Mouse (Mus musculus): ENCODE data around the gene Carnmt1. TPM values are rescaled to one million over a fixed set of nuclear protein-coding genes. Genes with fewer than 3 reads are reported as not detected.
A peak's percentile ranks its signal among the peaks of the same experiment; 100 is the strongest.

The Carnmt1 gene
- total RNA-seq, 2 experiments from 2014 or later = 10.8 to 15.0 TPM

DNA sequence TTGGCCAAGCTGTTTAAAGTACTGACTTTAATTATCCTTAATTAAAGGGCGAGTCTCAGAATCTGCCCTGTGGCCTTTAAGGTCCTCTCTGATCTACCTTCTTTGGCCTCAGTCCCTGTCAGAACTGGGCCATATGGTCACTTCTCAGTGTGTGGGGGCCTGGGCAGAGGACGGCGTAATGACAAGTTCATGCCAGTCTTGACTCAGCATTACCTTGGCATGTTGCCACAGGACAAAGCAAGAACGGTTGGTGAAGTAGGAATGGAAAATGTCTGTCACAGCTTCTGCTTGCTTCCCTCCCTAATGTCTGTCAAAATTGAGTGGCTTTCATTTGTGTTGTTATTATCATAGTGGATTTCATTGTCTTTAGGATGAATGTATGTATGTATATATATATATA lies 18.0 kb upstream of the Carnmt1 start:
- DNase-seq (ENCODE audit: extremely low spot score in 1 of 2, low spot score in 1 of 2) = no peak

DNA sequence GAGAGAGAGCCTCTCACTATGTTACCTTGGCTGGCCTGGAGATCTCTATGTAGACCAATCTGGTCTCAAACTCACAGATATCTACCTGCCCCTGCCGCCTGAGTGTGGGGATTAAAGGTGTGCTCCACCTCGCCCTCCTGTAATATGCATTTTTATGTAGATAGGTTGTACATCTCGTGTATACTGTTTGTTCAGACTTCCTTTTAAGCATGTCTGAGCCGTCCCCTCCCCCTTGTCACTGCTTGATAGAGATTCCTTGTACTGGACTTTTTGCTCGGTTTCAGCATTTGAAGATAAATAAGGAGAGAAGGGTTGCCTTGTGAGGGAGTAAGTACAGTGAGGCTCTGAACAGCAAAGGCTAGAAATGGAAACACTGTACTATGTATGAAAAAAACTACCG lies 17.5 kb upstream of the Carnmt1 start:
- DNase-seq (ENCODE audit: extremely low spot score in 1 of 2, low spot score in 1 of 2) = no peak

DNA sequence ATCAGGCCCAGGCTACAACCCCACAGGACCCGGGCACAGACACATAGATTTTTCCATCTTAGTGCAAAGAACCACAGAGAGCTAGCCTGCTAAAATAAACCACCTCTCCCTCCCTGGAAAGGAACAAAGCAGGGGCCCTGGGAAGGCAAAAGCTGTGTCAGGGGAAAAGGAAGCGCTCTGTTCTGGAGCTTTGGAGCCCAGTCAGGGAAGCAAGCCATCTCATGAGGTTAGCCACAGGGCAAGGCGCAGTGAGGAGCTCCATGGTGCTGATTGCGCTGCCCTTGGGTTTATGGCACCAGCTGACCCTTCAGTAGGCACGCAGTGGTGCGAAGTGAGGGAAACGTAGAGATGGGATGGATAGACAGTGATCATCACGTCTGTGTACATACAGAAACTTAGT lies 16.2 kb upstream of the Carnmt1 start:
- no peak for DNase-seq (ENCODE audit: extremely low spot score in 1 of 2, low spot score in 1 of 2)

DNA sequence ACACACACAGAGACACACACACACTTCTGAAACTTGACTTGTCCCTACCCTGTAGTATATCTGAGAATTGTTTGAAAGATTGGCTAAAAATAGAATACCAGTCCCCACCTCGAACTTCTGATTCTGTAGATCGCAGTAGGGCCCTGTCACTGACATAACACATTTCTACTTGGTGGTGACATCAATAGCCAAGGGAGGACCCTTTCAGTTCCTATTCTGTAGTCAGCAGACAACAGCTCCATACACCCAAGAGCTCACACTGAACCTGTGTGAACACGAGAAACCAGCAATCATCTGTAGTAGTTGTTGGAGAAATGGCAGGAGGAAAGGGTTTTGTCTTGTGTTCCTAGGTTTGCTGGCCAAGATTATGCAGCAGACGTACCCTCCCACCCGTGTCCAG lies 15.6 kb upstream of the Carnmt1 start:
- DNase-seq (ENCODE audit: extremely low spot score in 1 of 2, low spot score in 1 of 2) = no peak

DNA sequence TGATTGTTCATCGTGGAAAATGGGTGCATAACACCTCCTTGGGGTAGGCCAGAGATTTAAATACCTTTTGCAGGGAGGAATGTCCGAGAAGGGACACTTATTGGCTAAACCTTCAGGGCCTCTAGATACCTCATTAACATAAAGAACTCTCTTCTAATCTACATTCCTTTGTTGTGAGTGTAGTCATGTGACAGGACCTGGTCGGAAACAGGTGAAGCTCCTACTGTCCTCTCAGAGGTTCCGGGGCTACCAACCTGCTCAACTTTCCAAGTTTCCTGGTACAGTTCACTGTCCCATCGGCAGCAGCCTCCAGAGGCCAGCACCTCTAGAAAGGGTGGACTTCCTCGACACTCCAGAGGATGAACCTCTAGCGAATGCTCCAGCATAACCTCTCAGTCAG lies 14.6 kb upstream of the Carnmt1 start:
- no peak for DNase-seq (ENCODE audit: extremely low spot score in 1 of 2, low spot score in 1 of 2)

DNA sequence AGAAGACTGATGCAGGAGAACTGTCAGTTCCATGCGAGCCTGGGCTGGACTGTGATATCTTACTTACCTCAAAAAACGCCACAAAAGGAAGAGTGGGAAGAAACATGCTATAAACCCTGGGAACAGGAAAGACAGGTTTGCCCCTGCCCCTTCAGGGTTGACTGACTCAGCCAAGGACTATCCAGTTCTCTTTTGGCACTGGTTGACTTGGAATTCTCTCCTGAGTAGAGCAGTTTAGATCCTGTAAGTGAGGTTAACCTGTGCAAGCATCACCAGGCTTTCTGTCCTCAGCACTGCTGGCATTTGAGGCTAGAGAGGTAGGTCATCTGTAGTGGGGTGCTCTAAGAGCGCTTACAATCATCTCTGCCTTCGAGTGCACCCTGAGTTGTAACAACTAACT lies 12.1 kb upstream of the Carnmt1 start:
- no peak for DNase-seq (ENCODE audit: extremely low spot score in 1 of 2, low spot score in 1 of 2)

DNA sequence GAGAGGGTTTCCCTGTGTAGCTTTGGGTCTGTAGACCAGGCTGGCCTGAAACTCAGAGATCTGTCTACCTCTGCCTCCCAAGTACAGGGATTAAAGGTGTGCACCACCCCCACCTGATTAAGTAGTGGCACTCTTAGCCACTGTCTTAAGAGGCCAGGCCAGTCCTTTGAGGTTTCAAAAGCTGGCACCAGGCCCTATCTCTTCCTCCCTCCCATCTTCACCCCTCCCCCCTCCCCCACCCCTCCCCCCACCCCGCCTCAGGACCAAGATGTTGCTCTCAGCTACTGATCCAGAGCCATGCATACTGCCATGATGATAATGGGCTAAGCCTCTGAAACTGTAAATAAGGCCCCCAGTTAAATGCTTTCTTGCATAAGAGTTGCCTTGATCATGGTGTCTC lies 11.2 kb upstream of the Carnmt1 start:
- no peak for DNase-seq (ENCODE audit: extremely low spot score in 1 of 2, low spot score in 1 of 2)

DNA sequence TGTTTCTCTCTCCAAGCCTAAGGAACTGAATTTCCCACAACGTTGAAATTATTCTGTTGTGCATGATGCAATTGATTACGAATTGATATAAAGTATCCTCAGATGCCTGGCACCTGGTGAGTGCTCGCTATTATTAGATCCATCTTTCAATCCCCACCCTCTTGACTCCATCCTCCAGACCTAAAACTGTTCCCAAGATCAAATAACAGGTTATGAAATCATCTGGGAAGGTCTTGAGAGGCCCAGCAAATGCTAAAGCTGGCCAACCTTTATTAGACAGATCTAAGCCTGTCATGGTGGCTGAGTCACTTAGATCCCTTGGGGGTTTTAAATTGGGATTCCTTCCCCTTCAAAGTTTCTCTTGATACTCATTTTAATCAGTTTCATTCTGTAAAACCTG lies 10.1 kb upstream of the Carnmt1 start:
- no peak for DNase-seq (ENCODE audit: extremely low spot score in 1 of 2, low spot score in 1 of 2)

DNA sequence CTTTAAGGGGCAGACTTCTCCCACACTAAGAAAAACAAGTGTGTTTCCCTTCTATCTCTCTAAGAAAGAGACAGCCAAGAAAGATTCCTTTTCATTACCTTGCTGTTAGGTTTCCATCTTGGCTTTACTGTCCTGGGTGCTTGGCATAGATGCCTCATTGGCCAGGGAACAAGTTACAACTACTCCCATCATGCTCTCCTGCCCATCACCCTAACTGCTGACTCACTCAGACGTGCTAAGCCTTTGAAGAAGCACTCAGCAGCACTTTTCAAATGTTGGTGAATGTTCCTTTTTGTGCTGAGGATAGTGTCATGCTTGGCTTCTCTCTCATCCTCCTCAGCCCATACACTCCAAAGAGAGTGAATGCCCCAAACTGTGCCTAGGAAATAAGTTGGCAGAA lies 8.9 kb upstream of the Carnmt1 start:
- DNase-seq (ENCODE audit: extremely low spot score in 1 of 2, low spot score in 1 of 2) = no peak

DNA sequence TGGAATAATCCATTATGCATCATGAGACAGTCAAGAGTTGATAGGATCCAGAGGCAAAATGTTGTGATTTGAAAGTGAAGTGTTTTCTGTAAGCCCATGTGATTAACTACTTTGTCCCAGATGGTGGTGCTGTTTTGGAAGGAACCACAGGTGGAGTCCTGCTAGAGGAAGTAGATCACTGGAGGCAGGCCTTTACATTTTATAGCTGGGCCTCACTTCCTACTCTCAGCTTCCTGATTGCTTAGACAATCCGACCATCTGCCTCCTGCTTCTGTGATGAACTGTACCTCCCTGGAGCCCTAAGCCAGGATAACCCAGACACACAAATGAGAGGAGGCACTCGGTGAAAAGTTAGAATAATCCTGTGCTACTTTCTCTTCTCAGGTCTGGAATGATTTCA lies 6.7 kb upstream of the Carnmt1 start:
- no peak for DNase-seq (ENCODE audit: extremely low spot score in 1 of 2, low spot score in 1 of 2)

DNA sequence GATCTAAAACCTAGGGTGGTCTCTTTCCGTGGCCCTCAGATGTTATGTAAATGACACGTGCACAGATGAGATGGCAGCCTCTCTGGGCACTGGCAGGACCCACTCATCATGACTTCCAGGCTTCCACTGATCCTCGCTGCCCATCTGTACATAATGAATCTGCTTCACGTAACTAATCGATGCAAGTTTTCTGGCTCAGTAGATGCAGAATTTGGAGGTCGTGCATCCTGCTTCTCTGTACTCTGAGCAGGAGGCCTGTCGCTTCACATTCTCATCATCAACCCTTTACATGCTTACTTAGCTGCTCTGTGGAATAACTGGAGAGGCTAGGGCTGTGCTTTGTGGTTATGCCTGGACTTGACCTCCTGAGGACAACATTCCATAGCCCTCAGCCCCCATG lies 3.6 kb upstream of the Carnmt1 start:
- DNase-seq (ENCODE audit: extremely low spot score in 1 of 2, low spot score in 1 of 2) = no peak

DNA sequence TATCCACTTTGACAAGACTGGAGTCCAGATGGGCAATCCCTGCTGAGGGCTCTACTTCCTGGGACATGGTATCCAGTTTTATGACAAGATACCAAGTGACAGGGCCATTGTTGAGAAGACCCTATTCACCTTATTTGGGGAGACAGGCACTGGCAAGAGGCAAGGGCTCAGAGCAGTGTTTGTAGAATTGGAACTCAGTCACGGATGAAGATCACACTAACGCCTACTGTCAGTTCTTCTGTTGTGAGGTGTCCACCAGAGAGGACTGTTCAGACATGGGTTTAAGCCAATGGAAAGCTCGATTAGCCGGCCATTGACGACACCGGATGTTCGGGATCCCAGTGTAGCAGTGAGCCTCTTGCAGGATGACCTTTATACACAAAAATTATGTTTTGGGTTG lies 1.0 kb upstream of the Carnmt1 start:
- DNase-seq (ENCODE audit: extremely low spot score in 1 of 2, low spot score in 1 of 2) = no peak

DNA sequence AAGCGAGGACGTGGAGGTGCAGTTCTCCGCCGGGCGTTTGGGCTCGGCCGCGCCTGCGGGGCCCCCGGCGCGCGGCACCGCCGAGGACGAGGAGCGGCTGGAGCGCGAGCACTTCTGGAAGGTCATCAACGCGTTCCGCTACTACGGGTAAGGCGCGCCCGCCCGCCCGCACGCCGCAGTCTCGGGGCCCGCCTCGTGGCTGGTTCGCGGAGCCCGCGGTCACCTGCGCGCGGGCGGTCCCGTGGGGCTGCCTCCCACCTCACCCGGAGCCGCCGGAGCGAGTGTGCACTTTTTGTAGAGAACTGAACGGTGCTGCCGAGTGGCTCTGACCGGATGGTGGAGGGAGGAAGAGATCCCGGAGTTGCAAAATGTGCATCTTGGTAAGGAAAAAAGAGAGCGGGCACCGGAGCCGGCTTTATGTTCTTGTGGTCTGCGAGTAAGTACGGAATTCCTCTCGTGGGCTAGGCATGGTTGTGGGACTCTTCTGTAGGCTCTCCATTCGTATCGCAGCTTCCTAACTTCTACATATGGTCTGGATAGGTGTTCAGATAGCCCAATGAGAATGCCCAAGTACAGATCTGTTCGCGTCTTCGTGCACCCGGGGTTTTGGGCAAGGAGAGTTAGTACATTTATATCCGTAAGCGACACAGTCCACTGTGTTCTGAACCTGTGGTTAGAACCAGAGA lies 635 bp downstream of the Carnmt1 start:
- DNase-seq (ENCODE audit: extremely low spot score in 1 of 2, low spot score in 1 of 2) = peak; percentile 30 to 34

DNA sequence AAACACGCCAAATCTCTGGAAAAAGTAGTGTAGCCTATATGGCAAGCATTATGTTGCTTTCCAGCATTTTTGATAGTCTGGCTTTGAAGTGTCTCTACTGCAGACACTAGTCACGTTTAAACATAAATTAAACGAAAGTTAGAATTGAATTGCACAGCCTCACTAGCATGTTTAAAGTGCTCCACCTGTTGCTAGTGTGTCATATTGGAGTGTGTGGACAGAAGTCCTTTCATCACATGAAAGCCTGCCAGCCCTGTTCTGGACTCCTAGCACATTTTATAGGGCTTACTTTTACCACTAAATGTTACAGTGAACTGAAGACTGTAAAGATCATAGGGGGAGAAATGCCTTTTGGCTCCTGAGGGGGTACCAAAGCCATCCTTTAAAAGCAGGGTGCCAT lies 1.9 kb downstream of the Carnmt1 start:
- DNase-seq (ENCODE audit: extremely low spot score in 1 of 2, low spot score in 1 of 2) = no peak

DNA sequence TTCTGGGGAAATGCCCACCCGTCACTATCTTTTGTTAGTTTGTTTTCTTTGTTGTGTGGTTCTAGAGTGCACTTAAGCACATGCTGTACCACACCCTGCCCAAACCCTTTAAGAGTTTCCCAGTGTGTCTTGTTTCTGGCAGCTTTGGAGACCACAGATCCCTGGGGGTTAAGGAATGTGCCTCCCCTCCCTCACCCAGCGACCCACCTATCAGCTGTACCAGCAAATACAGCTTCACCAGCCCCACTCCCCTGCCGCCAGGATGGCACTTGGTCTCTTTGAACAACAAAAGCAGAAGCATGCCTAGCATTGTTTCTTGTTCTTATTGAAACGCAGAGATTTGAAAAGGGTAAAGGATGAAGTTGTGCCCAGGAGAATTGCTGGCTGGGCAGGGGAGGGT lies 2.6 kb downstream of the Carnmt1 start:
- no peak for DNase-seq (ENCODE audit: extremely low spot score in 1 of 2, low spot score in 1 of 2)

DNA sequence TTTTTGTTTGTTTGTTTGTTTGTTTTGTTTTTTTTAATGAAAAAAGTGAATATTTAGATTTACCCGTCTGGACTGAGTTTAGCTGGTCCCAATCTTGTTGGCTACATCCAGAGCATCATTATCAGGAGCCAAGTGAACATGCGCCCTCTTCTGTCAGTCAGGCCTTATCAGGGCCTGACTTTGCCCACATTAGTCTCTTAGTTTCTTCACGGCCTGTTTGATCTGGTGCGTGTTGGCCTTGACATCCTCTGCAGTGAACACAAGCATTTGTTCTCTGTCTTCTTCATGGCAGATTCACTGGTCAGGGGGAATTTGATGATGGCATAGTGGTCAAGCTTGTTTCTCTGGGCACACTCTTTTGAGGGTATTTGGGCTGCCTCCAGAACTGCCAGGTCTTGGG lies 11.6 kb downstream of the Carnmt1 start:
- no peak for DNase-seq (ENCODE audit: extremely low spot score in 1 of 2, low spot score in 1 of 2)

DNA sequence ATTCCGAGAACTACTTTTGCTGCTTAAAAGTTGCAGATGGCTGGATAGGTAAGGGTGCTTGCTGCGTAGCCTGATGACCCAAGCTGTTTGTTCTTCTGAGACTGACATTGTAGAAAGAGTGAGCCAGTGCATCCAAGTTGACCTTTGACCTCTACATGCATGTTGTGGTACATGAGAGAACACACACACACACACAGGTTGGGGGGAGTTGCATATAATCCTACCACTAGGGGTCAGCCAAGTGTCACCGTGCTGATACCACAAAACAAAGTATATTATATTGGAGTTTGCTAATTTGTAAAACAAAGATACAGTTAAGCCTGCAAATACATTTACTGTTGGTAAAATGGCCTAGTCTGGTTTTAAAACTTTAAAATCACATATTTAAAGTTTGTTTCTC lies 17.0 kb downstream of the Carnmt1 start:
- no peak for DNase-seq (ENCODE audit: extremely low spot score in 1 of 2, low spot score in 1 of 2)

DNA sequence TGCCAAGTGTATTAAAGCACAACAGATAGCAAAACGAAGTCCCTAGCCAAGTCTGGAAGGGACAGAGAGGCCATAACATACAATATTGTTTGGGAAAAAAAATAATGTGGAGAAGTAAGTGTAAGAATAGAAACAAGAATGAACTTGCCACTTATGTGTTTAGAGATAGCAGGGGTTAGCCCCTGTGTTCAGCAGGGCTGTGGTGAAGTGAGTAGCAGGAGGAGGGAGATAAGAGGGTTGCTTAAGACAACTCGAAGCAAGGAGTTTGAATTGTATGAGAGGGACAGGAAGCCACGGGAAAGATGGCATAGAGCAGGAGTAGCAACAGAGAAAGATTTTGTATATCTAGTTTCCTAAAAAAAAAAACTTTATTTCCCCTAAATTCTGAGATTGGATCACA lies 21.6 kb downstream of the Carnmt1 start:
- no peak for DNase-seq (ENCODE audit: extremely low spot score in 1 of 2, low spot score in 1 of 2)

DNA sequence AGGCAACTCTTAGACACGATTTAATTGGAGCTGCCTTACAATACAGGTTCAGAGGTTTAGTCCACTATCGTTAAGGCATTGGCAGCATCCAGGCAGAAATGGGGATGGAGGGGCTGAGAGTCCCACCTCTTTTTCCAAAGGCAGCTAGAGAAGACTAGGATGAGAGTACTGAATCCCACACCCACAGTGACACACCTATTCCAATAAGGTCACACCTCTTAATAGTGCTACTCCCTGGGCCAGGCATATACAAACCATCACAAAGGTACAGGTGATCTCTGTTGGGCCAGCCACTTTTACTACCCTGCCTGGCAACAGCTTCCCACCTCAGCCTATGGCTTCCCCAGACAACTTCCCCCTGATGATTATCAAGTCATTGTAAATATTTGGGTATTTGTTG lies 22.2 kb downstream of the Carnmt1 start:
- no peak for DNase-seq (ENCODE audit: extremely low spot score in 1 of 2, low spot score in 1 of 2)

DNA sequence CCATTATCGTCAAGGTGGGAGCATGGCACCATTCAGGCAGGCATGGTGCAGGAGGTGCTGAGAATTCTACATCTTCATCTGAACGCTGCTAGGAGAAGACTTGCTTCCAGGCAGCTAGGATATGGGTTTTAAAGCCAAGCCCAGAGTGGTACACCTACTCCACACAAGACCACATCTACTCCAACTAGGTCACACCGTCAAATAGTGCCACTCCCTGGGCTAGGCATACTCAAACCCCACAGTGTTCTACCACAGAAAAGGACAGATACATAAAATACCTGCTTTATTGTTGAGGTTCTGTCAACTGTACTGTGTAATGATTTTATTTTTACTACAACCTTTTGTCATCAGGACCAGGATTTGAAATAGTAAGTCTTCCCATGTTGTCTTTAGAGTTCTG lies 24.6 kb downstream of the Carnmt1 start:
- no peak for DNase-seq (ENCODE audit: extremely low spot score in 1 of 2, low spot score in 1 of 2)

DNA sequence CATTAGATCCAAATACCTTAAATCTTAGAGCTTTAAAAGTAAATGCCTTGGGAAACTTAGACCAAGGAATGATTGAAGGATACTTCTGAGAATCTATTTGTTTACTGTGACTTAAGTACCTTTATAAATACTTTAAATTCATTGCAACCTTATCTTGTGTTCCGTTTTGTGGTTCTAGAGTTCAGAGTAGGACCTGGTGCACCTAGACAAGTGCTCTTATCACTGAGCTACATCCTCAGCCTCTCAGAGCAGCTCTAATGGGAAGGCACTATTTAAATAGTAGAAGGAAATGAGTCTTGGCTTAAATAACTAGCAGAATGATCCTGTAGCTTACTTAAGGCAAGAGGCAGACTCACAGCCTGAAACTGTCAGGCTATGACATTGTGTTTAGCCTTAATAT lies 25.0 kb downstream of the Carnmt1 start:
- no peak for DNase-seq (ENCODE audit: extremely low spot score in 1 of 2, low spot score in 1 of 2)

DNA sequence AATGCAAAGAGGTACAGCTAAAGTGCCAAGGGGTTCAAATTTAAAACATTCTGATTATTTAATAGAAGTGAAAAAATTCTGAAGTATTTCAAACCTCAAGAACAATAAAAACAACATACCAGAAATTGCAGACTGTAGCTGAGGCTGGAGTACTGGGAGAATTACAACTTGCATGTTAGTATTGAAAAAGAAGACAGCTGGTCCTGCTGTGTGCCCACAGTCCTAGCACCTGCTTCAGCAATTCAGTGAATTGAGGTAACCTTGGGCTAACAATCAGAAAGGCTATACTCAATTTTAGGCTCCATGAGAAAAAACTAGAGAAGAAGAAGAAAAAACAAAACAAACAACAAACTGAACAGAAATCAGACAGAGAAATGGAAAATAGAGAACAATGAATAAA lies 37.5 kb downstream of the Carnmt1 start:
- no peak for DNase-seq (ENCODE audit: extremely low spot score in 1 of 2, low spot score in 1 of 2)

DNA sequence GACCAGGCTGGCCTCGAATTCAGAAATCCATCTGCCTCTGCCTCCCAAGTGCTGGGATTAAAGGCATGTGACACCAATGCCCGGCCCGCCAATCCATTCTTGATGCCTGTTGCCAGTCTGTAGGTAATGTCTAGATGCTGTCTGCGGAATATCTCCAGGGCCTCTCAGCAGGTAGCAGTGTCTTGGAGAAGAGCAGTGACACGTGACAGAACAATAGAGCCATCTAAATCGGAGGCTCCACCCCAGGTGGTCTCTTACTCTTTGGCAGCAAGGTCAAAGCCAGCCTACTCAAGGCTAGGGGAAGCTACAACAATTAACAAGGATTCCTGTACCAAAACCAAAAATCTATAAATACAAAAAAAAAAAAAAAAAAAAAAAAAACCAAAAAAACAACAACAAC lies 40.3 kb downstream of the Carnmt1 start:
- DNase-seq (ENCODE audit: extremely low spot score in 1 of 2, low spot score in 1 of 2) = no peak
